Mouse (Mus musculus) urinary bladder, adult 18-20 months (tissue): ENCODE measurements around the gene Arsb.
"Not testable (repeated sequence)": the region's sequence is repeated elsewhere in the genome, so short reads cannot be mapped to it uniquely, and the experiment has no call there.

Experiments used
- DNase-seq, 2 experiments: peaks; one replicate each; pipeline ENCODE4 v3.0.0; 2022; ENCODE audit warnings: low spot score in 2 of 2, mixed read lengths in 2 of 2

The Arsb gene

DNA sequence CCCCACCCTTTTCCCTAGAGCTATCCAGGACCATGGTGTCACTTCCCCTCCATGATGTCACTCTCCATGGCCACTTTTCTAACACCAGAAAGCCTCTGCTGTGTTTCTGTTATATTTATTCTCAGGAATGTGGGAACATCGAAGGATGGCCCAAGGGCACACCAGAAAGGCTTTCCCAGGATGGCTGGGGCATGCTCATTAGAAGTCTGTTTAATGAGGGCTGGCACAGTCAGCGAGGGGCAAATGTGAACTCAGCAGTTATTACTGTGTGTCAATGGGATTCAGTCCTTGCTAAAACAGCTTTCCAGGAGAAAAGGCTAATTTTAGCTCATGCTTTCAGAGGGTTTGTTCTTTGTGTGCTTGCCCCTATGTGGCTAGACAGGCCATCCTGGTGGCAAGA is 213.1 kb downstream of the Arsb start:
- no peak for DNase-seq

GRCm38 (mm10) chr13:93985181-93985580 is 213.8 kb downstream of the Arsb start:
- DNase-seq: peak in 1 of 2 experiments; percentile 8

DNA sequence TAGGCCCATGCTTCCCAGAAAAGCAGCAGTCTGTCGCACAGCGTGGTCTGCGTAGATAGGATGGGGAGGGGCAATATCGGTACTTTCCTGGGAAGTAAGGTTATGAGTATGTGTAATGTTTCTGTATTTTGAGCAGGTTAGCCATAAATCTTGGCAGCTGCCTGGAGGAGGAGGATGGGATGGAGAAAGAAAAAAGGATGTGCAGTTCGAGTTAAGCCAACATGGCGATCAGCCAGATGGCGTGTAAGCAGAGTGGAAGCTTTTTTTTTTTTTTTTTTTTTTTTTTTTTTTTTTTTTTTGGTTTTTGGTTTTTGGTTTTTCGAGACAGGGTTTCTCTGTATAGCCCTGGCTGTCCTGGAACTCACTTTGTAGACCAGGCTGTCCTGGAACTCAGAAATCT is 214.3 kb downstream of the Arsb start:
- DNase-seq: not testable (repeated sequence)

DNA sequence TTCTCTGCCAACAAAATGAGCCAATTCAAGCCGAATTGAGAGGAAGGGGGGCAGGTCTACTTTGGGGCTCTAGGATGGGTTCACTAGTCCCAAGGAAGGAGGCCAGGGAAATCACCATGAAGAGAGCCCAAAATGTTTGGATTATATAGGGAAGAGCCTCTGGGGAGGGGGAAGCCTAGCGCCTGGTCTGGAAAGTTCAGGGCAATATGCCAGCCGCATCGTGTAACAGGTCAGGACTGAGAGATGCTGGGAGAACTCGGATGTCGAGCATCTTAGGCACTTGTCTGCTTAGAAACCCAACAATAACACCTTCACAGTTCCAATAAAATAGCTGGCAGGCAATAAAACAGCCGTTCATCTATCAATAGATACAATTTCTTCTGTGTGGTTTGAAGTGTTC is 216.2 kb downstream of the Arsb start:
- no peak for DNase-seq

DNA sequence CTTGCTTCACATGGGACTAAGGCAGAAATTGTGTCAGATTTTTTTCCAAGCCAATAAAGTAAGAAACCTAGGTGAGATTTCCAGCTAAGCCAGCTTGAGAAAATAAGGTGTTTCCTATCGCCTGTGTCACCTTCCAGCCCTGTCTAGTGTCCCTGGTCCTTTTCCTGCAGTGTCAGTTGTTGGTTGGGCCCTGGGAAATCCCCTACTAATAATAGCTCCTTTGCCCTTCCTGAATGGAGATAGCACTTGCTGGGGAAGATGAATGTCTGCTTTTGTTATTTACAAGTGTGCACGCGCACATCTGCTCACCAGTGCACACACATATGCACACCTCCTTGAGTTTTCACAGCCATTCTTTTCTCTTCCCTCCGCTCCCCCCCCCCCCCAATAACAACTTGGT is 217.8 kb downstream of the Arsb start:
- no peak for DNase-seq

GRCm38 (mm10) chr13:93989736-93990611 is 218.5 kb downstream of the Arsb start:
- DNase-seq: no peak

DNA sequence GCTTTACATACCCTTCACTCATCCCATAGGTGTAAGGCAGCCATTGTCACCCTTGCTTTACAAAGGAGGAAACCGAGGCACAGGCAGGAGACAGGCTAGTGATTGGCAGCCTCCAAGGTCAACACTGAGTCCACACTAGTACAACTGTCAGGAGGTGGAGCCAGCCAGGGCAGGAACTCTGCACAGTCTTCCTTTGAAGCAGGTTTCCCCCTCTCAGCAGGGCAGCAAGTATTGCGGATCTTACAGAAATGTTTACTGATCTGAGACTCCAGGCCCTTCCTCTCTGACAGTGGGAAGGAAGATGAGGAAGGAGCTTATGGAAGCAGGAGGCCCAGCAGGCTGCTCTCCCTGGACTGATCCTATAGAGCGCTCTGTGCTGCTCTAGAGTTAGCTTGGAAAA is 219.4 kb downstream of the Arsb start:
- DNase-seq: no peak

GRCm38 (mm10) chr13:93992342-93992882 is 221.0 kb downstream of the Arsb start:
- peak in 1 of 2 experiments; percentile 9 for DNase-seq
